Mouse (Mus musculus): ENCODE measurements around the gene Igfbpl1.

Gene Igfbpl1

GRCm38 (mm10) chr4:45770638-45771033 is 56.1 kb downstream of the Igfbpl1 start:
- DNase-seq (ENCODE audit: low spot score in 2 of 2), result no peak

DNA sequence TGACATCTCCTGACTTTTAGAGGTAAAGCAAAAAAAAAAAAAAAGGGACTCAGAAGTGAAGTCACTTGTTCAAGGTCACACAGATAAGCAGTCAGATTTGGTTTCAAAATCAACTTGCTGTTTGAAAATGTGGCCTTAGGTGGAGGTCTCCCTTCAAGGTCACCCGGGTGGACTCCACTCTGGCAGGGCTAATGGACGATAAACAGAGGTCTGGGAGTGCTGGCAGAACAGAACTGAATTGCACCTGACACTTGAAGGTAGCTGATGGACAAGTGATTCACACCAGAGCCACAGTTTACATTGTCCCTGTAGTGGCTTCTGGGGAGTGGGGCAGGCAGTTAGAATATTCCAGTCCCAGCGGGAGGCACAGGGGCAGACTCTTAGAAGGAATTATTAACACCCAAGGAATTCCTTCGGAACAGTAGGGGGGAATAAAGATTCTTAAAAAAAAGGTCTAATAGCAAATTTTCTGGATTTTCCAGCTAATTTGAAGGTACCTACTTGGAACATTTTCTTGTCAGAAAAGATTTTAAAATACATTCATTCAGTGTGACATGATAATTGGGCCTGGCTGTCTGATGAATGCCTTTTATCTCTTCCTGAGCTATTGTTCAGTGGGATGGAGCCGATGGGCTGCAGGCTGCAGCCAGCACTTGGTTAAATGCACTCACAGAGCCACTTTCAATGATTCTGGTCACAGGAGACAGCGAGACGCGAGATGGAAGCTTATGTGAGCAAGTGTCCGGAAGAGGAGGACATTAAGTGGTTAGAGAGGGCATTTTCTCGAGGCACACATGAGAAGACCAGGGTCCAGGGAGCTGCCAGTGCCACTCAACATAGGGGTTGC is 56.7 kb downstream of the Igfbpl1 start:
- DNase-seq (ENCODE audit: low spot score in 2 of 2), result no peak

DNA sequence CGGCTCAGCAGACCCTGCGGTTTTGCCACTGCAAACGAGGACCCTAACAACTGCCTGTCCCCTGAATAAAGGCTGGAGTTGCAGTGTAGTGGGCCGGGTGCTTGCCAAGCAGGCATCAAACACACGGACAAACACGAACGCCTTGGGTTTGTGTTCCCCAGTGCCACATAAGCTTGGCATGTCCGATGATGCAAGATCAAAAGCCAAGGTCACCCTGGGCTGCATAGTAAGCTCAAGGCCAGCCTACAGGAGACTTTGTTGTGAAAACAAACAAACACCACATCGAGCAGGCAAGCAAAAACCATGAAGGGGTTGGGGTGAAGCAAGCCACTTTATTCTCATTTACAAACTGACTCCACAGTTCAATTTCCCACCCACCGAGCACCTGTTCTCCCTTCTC is 57.6 kb downstream of the Igfbpl1 start:
- DNase-seq (ENCODE audit: low spot score in 2 of 2), result no peak

- DNase-seq (ENCODE audit: low spot score in 2 of 2), result no peak
These were observed 58.7 kb downstream of the Igfbpl1 start for GRCm38 (mm10) chr4:45767891-45768558.

DNA sequence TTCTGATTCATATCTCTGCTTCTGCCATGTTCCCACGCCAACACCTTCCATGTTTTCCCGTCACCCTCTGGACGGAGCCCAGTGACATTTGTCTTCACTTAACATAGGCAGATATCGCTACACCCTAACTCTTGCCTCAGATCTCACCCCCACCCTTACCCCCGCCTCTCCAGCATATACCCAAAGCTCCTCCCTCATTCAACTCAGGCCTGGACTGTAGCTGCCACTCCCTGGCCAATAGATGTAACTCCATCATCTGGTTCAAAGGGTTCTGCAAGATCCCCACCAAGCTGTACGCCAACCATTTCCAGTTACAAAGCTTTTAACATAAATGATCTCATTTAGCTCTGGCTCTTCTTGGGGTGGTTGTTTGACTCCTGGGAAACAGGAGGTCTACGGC is 59.9 kb downstream of the Igfbpl1 start:
- DNase-seq (ENCODE audit: low spot score in 2 of 2), result no peak

DNA sequence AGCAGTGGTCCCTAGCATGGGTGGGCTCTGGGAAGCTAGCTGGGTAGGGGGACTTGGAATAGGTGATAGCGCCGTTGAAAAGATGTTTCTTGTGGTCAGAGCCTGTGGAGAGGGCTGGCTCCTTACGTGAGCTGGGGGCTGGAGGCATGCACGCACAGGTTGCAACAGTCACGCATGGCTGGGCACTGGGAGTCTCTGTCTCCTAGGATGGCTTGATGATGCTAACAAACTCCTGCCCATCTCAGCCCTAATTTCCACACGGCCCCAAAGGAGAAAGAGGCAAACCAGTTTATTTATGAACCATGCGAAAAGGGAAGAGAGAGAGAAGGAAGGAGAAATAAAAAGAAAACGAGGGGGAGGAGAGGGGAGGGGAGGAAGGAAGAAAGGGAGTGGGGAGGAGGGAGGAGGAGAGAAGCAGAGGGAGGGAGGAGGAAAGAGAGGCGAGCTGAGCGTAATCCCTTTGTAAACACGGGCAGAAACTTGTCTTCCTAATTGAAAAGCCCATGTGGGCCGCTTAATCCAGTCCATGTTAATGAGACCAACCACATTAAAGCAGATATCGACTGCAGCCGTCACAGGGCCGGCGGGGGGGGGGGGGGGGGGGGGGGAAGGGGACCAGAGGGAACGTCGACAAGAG is 61.0 kb downstream of the Igfbpl1 start:
- DNase-seq (ENCODE audit: low spot score in 2 of 2), result no peak

DNA sequence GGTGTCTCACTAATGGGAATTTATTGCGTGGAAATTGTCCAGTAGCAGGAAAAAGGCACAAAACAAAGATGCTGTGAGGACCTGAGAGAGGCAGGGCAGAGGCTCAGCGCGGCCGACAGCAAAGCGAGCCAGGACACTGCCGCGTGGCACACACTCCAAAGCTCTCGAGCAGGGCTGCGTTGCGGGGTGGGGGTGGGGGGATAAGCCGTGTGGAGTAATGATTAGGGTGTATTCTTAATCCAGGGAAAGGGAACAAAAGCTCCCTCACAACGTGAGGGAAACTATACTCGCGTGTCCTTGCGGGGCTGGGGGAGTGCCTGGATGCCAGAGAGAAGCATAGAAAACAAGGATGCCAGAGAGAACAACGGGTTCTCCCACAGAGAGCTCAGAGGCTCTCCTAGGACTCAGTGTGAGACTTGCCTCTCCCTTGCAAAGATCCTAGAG is 61.6 kb downstream of the Igfbpl1 start:
- no peak for DNase-seq (ENCODE audit: low spot score in 2 of 2)

GRCm38 (mm10) chr4:45764141-45764494 is 62.6 kb downstream of the Igfbpl1 start:
- DNase-seq (ENCODE audit: low spot score in 2 of 2), result no peak

DNA sequence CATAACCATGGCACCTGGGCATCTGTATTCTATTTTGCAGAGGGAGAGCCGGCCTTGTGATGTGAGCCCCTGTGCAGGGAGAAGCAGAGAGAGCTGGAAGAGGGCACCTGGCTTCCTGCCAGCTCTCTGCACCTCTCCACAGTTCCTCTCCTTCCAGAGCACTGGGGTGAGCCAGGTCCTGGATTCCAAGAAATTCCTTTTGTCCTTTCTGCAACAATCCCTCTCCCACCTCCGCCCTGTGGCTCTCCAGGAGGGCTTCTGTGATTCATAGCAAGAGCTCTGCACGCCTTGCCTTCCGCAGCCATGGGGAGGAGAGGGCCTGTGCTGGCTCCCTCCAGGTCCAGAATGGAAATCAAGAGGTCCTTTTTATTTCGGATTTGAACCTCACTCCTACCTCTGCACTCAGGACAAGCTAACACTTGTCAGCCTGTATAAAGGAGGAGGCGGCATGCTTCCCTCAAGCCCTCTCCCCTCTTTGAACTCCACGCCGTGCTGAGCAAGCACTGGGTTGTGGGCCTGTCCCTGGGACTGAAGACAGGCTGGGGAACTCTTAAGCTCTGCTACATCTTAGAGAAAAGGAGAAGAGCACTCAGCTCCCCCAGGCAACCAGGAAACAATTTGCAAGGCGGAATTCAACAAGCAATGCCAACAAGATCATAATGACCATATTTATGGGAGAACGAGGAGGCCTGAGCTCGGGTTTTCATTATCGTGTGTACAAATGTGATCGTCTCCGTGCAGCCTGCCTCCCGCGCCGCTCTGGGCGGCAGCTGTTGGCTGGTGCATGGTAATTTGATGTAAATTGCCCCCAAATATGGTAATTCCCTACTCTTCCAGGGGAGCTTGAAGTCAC is 63.2 kb downstream of the Igfbpl1 start:
- DNase-seq (ENCODE audit: low spot score in 2 of 2), result no peak

DNA sequence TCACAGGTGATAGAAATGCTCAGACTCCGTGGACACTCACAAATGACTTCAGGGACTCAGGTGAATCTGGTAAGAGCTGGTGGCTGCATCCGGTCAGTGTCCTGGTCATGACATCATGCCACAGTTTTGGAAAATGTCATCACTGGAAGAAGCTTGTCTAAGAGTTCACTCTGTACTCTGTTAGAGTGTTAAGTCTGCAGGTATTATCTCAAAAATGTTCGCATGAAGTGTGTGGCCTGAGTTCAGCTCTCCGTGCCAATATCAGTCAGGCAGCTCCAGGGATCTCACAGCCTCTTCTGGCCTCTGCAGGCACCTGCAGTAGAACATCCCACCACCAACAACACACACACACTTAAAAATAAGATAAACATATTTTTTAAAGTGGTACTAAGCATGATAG is 64.1 kb downstream of the Igfbpl1 start:
- no peak for DNase-seq (ENCODE audit: low spot score in 2 of 2)

All from frontal cortex, postnatal 10 days (tissue).